Mouse (Mus musculus) myocyte (in vitro differentiated cells): Measurements from ENCODE around the gene Ms4a4b. TPM values are rescaled to one million over a fixed set of nuclear protein-coding genes. Genes with fewer than 3 reads are reported as not detected.

Experiments used
- H3K27me3 ChIP-seq: one replicate; pipeline ENCODE4 v1.6.1; 2011; ENCODE audit not compliant: control insufficient read depth, insufficient read depth, insufficient read length
- H3K36me3 ChIP-seq: one replicate; pipeline ENCODE4 v1.6.1; 2011; ENCODE audit not compliant: control insufficient read depth, insufficient read depth
- H3K4me2 ChIP-seq: one replicate; pipeline ENCODE4 v1.6.1; 2011; ENCODE audit warnings: low read depth, control low read depth
- H3K4me3 ChIP-seq: one replicate; pipeline ENCODE4 v1.5.1; 2011; ENCODE audit warnings: mild to moderate bottlenecking, control low read depth, moderate library complexity
- H3K79me2 ChIP-seq: one replicate; pipeline ENCODE4 v1.6.1; 2011; ENCODE audit not compliant: control insufficient read depth, insufficient read depth
- H3ac ChIP-seq: one replicate; pipeline ENCODE4 v1.6.1; 2011; ENCODE audit not compliant: control insufficient read depth, insufficient read length
- CEBPB ChIP-seq: IDR thresholded peaks from 2 replicates; pipeline ENCODE4 v1.6.1; 2011; ENCODE audit warnings: mild to moderate bottlenecking, moderate library complexity; ENCODE audit not compliant: poor library complexity, insufficient read depth, severe bottlenecking
- E2F4 ChIP-seq: IDR thresholded peaks from one replicate; pipeline ENCODE4 v1.6.1; 2011; ENCODE audit warnings: mild to moderate bottlenecking, control low read depth, moderate library complexity; ENCODE audit not compliant: insufficient read depth
- MAX ChIP-seq: IDR thresholded peaks from one replicate; pipeline ENCODE4 v1.6.1; 2011; ENCODE audit warnings: low read depth, mild to moderate bottlenecking, control low read depth
- MYOD1 ChIP-seq, 3 experiments: IDR thresholded peaks; one replicate each; pipeline ENCODE4 v1.6.1; 2011; ENCODE audit warnings: control low read depth in 2 of 3, low read depth in 2 of 3, mild to moderate bottlenecking in 2 of 3, moderate library complexity in 1 of 3; ENCODE audit not compliant: insufficient read length in 2 of 3, control insufficient read depth in 1 of 3
- MYOG ChIP-seq, 3 experiments: IDR thresholded peaks; one replicate each; pipeline ENCODE4 v1.6.1; 2011; ENCODE audit warnings: control low read depth in 2 of 3, low read depth in 2 of 3, mild to moderate bottlenecking in 2 of 3; ENCODE audit not compliant: insufficient read length in 2 of 3, control insufficient read depth in 1 of 3, insufficient read depth in 1 of 3
- POLR2A ChIP-seq: IDR thresholded peaks from one replicate; pipeline ENCODE4 v1.6.1; 2011; ENCODE audit warnings: low read depth, mild to moderate bottlenecking, control low read depth, moderate library complexity; ENCODE audit not compliant: insufficient read length
- POLR2AphosphoS2 ChIP-seq: IDR thresholded peaks from one replicate; pipeline ENCODE4 v1.6.1; 2011; ENCODE audit warnings: low read depth, control low read depth; ENCODE audit not compliant: insufficient read length
- REST ChIP-seq: IDR thresholded peaks from one replicate; pipeline ENCODE4 v1.6.1; 2011; ENCODE audit warnings: mild to moderate bottlenecking, control low read depth, moderate library complexity; ENCODE audit not compliant: insufficient read depth, insufficient read length
- SRF ChIP-seq: IDR thresholded peaks from one replicate; pipeline ENCODE4 v1.6.1; 2011; ENCODE audit warnings: low read depth; ENCODE audit not compliant: control insufficient read depth, insufficient read length
- TCF12 ChIP-seq: IDR thresholded peaks from one replicate; pipeline ENCODE4 v1.6.1; 2011; ENCODE audit warnings: mild to moderate bottlenecking, control low read depth; ENCODE audit not compliant: poor library complexity, insufficient read depth, severe bottlenecking
- TCF3 ChIP-seq: IDR thresholded peaks from one replicate; pipeline ENCODE4 v1.6.1; 2011; ENCODE audit warnings: low read depth, control low read depth; ENCODE audit not compliant: insufficient read length
- USF1 ChIP-seq: IDR thresholded peaks from one replicate; pipeline ENCODE4 v1.6.1; 2011; ENCODE audit warnings: low read depth, mild to moderate bottlenecking, control low read depth, moderate library complexity
- polyA plus RNA-seq: library from polyadenylated mRNA; unstranded; fragments of >200 nt; fragmentation: generic; extraction: Trizol; gene quantifications from one replicate; pipeline ENCODE4 v1.2.1, GENCODE M21; 2012; ENCODE audit warnings: missing spikeins

The Ms4a4b gene
- polyA plus RNA-seq, 1 experiment, result not detected

GRCm38 (mm10) chr19:11500796-11501195, 57.4 kb downstream of the Ms4a4b start:
- Histone ChIP-seq H3K4me2 (no peak overlapping the region), H3K36me3 (no peaks in the 10 kb centered on the region), H3K79me2 (no peaks in the 10 kb centered on the region), H3K4me3 (no peak overlapping the region), H3ac (no peak overlapping the region), H3K27me3 (no peaks in the 10 kb centered on the region)
- no peak for TF ChIP-seq TCF3
- no peak for TF ChIP-seq MYOG (IDR thresholded peaks at IDR 0.05; ENCODE audit: control insufficient read depth in 1 of 3, insufficient read depth in 1 of 3, insufficient read length in 2 of 3, low read depth in 2 of 3)
- no peak for TF ChIP-seq TCF12
- no peak for TF ChIP-seq E2F4
- TF ChIP-seq POLR2A, result no peak
- no peak for TF ChIP-seq POLR2AphosphoS2
- TF ChIP-seq MYOD1 (IDR thresholded peaks at IDR 0.05; ENCODE audit: control insufficient read depth in 1 of 3, insufficient read length in 2 of 3, low read depth in 2 of 3), result no peak
- no peak for TF ChIP-seq REST
- TF ChIP-seq CEBPB, result no peak
- no peak for TF ChIP-seq USF1
- no peak for TF ChIP-seq SRF
- TF ChIP-seq MAX, result no peak

GRCm38 (mm10) chr19:11501326-11501725, 58.0 kb downstream of the Ms4a4b start:
- Histone ChIP-seq H3K4me2 (no peak overlapping the region), H3ac (no peak overlapping the region), H3K4me3 (no peak overlapping the region), H3K36me3 (no peaks in the 10 kb centered on the region), H3K79me2 (no peaks in the 10 kb centered on the region), H3K27me3 (no peaks in the 10 kb centered on the region)
- TF ChIP-seq MYOG (IDR thresholded peaks at IDR 0.05; ENCODE audit: control insufficient read depth in 1 of 3, insufficient read depth in 1 of 3, insufficient read length in 2 of 3, low read depth in 2 of 3) (no peak), POLR2AphosphoS2 (no peak), SRF (no peak), MYOD1 (IDR thresholded peaks at IDR 0.05; ENCODE audit: control insufficient read depth in 1 of 3, insufficient read length in 2 of 3, low read depth in 2 of 3) (no peak), USF1 (no peak), CEBPB (no peak), MAX (no peak), TCF3 (no peak), TCF12 (no peak), POLR2A (no peak), E2F4 (no peak), REST (no peak)

- TF ChIP-seq POLR2A (no peak), SRF (no peak), CEBPB (no peak)
- Histone ChIP-seq H3K4me2 (no peak overlapping the region), H3K27me3 (no peaks in the 10 kb centered on the region), H3ac (no peak overlapping the region), H3K79me2 (no peaks in the 10 kb centered on the region), H3K36me3 (no peaks in the 10 kb centered on the region), H3K4me3 (no peak overlapping the region)
Observed at GRCm38 (mm10) chr19:11504857-11505256, 61.5 kb downstream of the Ms4a4b start.

GRCm38 (mm10) chr19:11513458-11513857, 70.1 kb downstream of the Ms4a4b start:
- H3K4me2 ChIP-seq, result no peak overlapping the region
- H3K4me3 ChIP-seq, result no peak overlapping the region
- H3ac ChIP-seq, result no peak overlapping the region
- TF ChIP-seq CEBPB (no peak), TCF3 (no peak), POLR2AphosphoS2 (no peak), MYOD1 (IDR thresholded peaks at IDR 0.05; ENCODE audit: control insufficient read depth in 1 of 3, insufficient read length in 2 of 3, low read depth in 2 of 3) (no peak), MYOG (IDR thresholded peaks at IDR 0.05; ENCODE audit: control insufficient read depth in 1 of 3, insufficient read depth in 1 of 3, insufficient read length in 2 of 3, low read depth in 2 of 3) (no peak), SRF (no peak), USF1 (no peak), TCF12 (no peak), POLR2A (no peak)
- no peaks in the 10 kb centered on the region for H3K36me3 ChIP-seq
- no peaks in the 10 kb centered on the region for H3K27me3 ChIP-seq
- no peaks in the 10 kb centered on the region for H3K79me2 ChIP-seq

- no peak within 1 kb of the TSS for H3K4me2 ChIP-seq
- H3K79me2 ChIP-seq, result no peaks in the 10 kb centered on the region
- TF ChIP-seq MYOG (IDR thresholded peaks at IDR 0.05; ENCODE audit: control insufficient read depth in 1 of 3, insufficient read depth in 1 of 3, insufficient read length in 2 of 3, low read depth in 2 of 3) (no peak), POLR2AphosphoS2 (no peak), CEBPB (no peak), SRF (no peak), MYOD1 (IDR thresholded peaks at IDR 0.05; ENCODE audit: control insufficient read depth in 1 of 3, insufficient read length in 2 of 3, low read depth in 2 of 3) (no peak), TCF12 (no peak), REST (no peak), E2F4 (no peak), POLR2A (no peak), USF1 (no peak)
- no peaks in the 10 kb centered on the region for H3K36me3 ChIP-seq
- no peak within 1 kb of the TSS for H3ac ChIP-seq
- no peaks in the 10 kb centered on the region for H3K27me3 ChIP-seq
- H3K4me3 ChIP-seq, result no peak within 1 kb of the TSS
Observed at GRCm38 (mm10) chr19:11516246-11516645, 72.9 kb downstream of the Ms4a4b start, which contains the start of gene Ms4a6b. Gene Ms4a6b, plus strand, starts transcription at chr19:11516512.

Other genes with a start within 250 kb of the Ms4a4b start
- not detected for gene Ms4a13, start 246.8 kb upstream of the Ms4a4b start, polyA plus RNA-seq
- not detected for gene Ms4a12, start 211.1 kb upstream of the Ms4a4b start, polyA plus RNA-seq
- not detected for gene Ms4a1, start 177.3 kb upstream of the Ms4a4b start, polyA plus RNA-seq
- not detected for gene Ms4a5, start 159.7 kb upstream of the Ms4a4b start, polyA plus RNA-seq
- gene Ms4a14, start 129.1 kb upstream of the Ms4a4b start, polyA plus RNA-seq, result not detected
- not detected for gene Ms4a7, start 107.4 kb upstream of the Ms4a4b start, polyA plus RNA-seq
- gene Ms4a4a, start 68.0 kb upstream of the Ms4a4b start, polyA plus RNA-seq, result not detected
- not detected for gene Ms4a4c, start 38.8 kb upstream of the Ms4a4b start, polyA plus RNA-seq
- not detected for gene Ms4a6c, start 25.8 kb downstream of the Ms4a4b start, polyA plus RNA-seq
- not detected for gene Gm8369, start 42.4 kb downstream of the Ms4a4b start, polyA plus RNA-seq
- not detected for gene Ms4a6b, start 73.0 kb downstream of the Ms4a4b start, polyA plus RNA-seq
- 0.08 TPM for gene Ms4a4d, start 93.2 kb downstream of the Ms4a4b start, polyA plus RNA-seq
- 0.08 TPM for gene Ms4a6d, start 161.3 kb downstream of the Ms4a4b start, polyA plus RNA-seq
- gene Ms4a2, start 180.2 kb downstream of the Ms4a4b start, polyA plus RNA-seq, result not detected
- not detected for gene Ms4a3, start 197.3 kb downstream of the Ms4a4b start, polyA plus RNA-seq
- gene Oosp2, start 217.0 kb downstream of the Ms4a4b start, polyA plus RNA-seq, result not detected
- gene Oosp1, start 247.6 kb downstream of the Ms4a4b start, polyA plus RNA-seq, result not detected